Mouse (Mus musculus): ENCODE measurements around the gene Cbfa2t2.

- TF ChIP-seq CTCF (IDR thresholded peaks at IDR 0.05; ENCODE audit: borderline replicate concordance, insufficient read depth, low read length) (no peak), POLR2A (IDR thresholded peaks at IDR 0.05; ENCODE audit: low read depth, low read length) (no peak)
Observed at GRCm38 (mm10) chr2:154448633-154449032, 12.4 kb downstream of the Cbfa2t2 start.
